Mouse (Mus musculus) left cerebral cortex, postnatal 25 days (tissue): ENCODE results near the gene Plscr2. TPM values are rescaled to one million over a fixed set of nuclear protein-coding genes. Genes with fewer than 3 reads are reported as not detected.

Source experiments
- DNase-seq, 2 experiments: peaks; one replicate each; pipeline ENCODE4 v3.0.0; 2022; ENCODE audit warnings: low spot score in 2 of 2, mixed read lengths in 1 of 2
- intact Hi-C: fragments of 180-260 bp; cut with DNase I; formaldehyde crosslinking; loops from one replicate; pipeline ENCODE4 v1.15.1; 2025
- total RNA-seq, 2 experiments: library from RNA; stranded (reverse); gene quantifications; 2 replicates each; pipeline ENCODE4 v1.2.3; 2021

Gene Plscr2
- total RNA-seq, result 1 to 10 TPM; 1.1 to 3.0 TPM

- intact Hi-C loops, result no loop called here
- peak in 1 of 2 experiments; percentile 3 for DNase-seq
Observed at GRCm38 (mm10) chr9:92275486-92276207, at the start of gene Plscr2. TSS of gene Plscr2 (plus strand) at chr9:92275602.

GRCm38 (mm10) chr9:92226127-92226655, 49.2 kb upstream of the Plscr2 start:
- intact Hi-C loops, result loop anchor here (5.0 kb wide), 1 partner anchor 91 kb away; no protein-coding TSS in a partner anchor

GRCm38 (mm10) chr9:92226795-92227194, 48.6 kb upstream of the Plscr2 start:
- intact Hi-C loops, result loop anchor here (5.0 kb wide), 1 partner anchor 91 kb away; no protein-coding TSS in a partner anchor
- no peak for DNase-seq

More at GRCm38 (mm10) chr9:92226127-92226655, 49.2 kb upstream of the Plscr2 start:
- no peak for DNase-seq

GRCm38 (mm10) chr9:92228867-92229832, 46.3 kb upstream of the Plscr2 start:
- intact Hi-C loops, result loop anchor here (5.0 kb wide), 1 partner anchor 88 kb away; no protein-coding TSS in a partner anchor
- DNase-seq, result no peak

- intact Hi-C loops, result loop anchor here (5.0 kb wide), 1 partner anchor 87 kb away; no protein-coding TSS in a partner anchor
- DNase-seq, result no peak
Observed at GRCm38 (mm10) chr9:92229833-92230205, 45.6 kb upstream of the Plscr2 start.

GRCm38 (mm10) chr9:92234901-92235458, 40.4 kb upstream of the Plscr2 start:
- intact Hi-C loops, result no loop called here
- no peak for DNase-seq

GRCm38 (mm10) chr9:92248773-92249446, 26.5 kb upstream of the Plscr2 start:
- intact Hi-C loops, result no loop called here
- DNase-seq, result no peak

GRCm38 (mm10) chr9:92249447-92249852, 26.0 kb upstream of the Plscr2 start, which contains the start of gene Plscr1:
TSS of gene Plscr1 (plus strand) at chr9:92249750.
- intact Hi-C loops, result no loop called here
- no peak for DNase-seq

- intact Hi-C loops, result no loop called here
- DNase-seq, result peak; percentile 29 to 30
Observed at GRCm38 (mm10) chr9:92249987-92250772, 25.2 kb upstream of the Plscr2 start.

GRCm38 (mm10) chr9:92252718-92253117, 22.7 kb upstream of the Plscr2 start:
- no peak for DNase-seq
- intact Hi-C loops, result no loop called here

- intact Hi-C loops, result no loop called here
- DNase-seq, result no peak
Observed at GRCm38 (mm10) chr9:92253585-92254321, 21.6 kb upstream of the Plscr2 start.

GRCm38 (mm10) chr9:92260481-92261159, 14.8 kb upstream of the Plscr2 start:
- no peak for DNase-seq
- intact Hi-C loops, result no loop called here

- DNase-seq, result no peak
- intact Hi-C loops, result no loop called here
Observed at GRCm38 (mm10) chr9:92265719-92266118, 9.7 kb upstream of the Plscr2 start.

- DNase-seq, result no peak
- intact Hi-C loops, result no loop called here
Observed at GRCm38 (mm10) chr9:92266558-92267171, 8.7 kb upstream of the Plscr2 start.

GRCm38 (mm10) chr9:92267732-92268131, 7.7 kb upstream of the Plscr2 start:
- no peak for DNase-seq

GRCm38 (mm10) chr9:92269829-92270404, 5.5 kb upstream of the Plscr2 start:
- intact Hi-C loops, result no loop called here
- DNase-seq, result no peak

More at GRCm38 (mm10) chr9:92267732-92268131, 7.7 kb upstream of the Plscr2 start:
- intact Hi-C loops, result no loop called here
